Mouse (Mus musculus): ENCODE measurements around the gene Cnbd2.

The Cnbd2 gene

DNA sequence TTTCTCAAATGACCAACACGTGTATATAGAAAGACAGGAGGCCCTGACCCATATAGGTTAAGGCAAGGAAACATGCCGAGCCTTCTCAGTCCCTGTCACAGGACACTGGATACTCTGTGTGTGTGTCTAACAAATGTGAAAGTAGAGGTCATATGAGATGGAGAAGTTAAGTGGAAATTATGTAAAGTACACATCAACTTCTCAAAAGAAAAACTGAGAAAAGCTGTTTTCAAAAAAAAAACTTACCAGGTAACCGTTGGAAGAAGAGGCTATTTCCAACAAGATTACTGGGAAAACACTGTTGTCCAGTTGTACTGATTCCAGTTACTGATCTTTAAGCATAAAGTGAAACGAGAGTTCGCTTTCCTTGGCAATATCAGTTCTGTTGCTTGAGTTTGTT, 1.2 kb upstream of the Cnbd2 start:
- in situ Hi-C loops (cut with MboI, MseI) = loop anchor here in 1 of 2 experiments (5.0 kb wide), 1 partner anchor 81 kb away; no protein-coding TSS in a partner anchor

DNA sequence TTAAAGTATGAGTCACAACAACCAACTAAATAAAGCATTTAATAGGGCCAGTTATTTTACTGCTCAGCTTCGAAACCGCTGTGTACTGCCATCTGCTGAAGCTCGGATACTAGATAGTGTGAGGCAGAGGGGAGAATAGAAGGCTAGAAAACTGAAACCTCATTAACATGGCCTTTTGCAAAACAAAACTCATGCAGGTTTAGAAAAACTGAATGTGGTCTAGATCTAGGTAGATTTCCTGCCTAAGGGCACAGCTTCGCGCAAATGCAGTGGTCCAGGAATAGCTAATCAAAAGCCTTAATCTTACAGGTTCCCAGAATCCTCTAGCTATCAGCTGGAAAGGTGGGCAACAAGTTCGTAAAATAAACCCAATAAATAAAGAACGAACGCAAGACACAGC, 658 bp upstream of the Cnbd2 start:
- in situ Hi-C loops (cut with MboI, MseI) = loop anchor here in 1 of 2 experiments (5.0 kb wide), 1 partner anchor 81 kb away; no protein-coding TSS in a partner anchor

DNA sequence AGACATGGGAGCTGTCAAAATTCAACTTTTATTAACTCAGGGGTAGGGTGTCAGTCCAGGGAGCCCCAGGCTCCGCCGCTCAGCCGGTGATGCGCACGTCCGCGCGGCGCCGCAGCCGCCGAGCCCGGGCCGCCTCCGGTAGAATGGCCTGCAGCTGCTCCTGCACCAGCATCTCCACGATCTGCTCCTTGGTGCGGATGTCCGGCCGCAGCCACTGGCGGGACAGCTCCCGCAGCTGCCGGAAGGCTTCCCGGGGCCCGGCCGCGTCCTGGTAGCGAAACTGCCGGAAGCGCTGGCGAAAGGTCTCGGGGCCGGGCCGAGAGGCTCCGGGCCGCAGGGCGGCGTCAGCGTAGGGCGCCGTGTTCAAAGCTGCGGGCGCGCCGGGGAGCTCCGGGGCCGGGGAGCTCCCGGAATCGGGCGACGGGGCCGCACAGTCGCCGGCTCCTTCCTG, 233 bp upstream of the Cnbd2 start:
- in situ Hi-C loops (cut with MboI, MseI) = loop anchor here in 1 of 2 experiments (5.0 kb wide), 1 partner anchor 80 kb away; no protein-coding TSS in a partner anchor

DNA sequence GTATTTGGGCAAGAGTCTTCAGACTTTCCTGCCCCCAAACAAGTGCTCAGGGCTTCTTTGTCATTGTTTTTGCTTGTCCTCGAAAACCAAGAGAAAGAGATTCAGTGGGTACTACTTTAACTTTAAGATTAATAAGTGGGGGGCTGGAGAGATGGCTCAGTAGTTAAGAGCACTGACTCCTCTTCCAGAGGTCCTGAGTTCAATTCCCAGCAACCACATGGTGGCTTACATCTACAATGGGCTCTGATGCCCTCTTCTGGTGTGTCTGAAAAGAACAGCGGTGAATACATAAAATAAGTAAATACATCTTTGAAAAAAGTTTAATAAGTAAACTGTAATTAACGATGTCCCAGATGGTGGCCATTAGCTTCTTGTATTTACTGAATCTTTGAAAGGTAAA, 1.1 kb downstream of the Cnbd2 start:
- in situ Hi-C loops (cut with MboI, MseI) = loop anchor here in 1 of 2 experiments (5.0 kb wide), 1 partner anchor 79 kb away; no protein-coding TSS in a partner anchor

DNA sequence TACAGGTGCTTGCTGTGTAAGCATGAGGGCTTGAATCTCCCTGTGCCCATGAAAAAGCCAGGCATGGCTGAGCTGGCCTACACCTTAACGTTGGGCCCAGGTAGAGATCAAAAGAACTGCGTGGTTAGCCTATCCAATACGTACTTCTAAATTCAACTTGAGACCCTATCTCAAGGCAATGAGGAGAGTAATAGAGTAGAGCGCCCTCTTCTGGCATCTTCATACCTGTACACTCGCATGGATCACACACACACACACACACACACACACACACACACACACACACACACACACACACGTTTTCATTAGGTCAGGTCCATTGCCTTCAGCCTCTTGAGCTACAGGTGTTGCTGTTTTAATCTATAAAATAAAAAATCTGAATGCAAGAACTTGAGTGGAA, 2.7 kb downstream of the Cnbd2 start:
- in situ Hi-C loops (cut with MboI, MseI) = loop anchor here in 1 of 2 experiments (5.0 kb wide), 1 partner anchor 77 kb away; no protein-coding TSS in a partner anchor

DNA sequence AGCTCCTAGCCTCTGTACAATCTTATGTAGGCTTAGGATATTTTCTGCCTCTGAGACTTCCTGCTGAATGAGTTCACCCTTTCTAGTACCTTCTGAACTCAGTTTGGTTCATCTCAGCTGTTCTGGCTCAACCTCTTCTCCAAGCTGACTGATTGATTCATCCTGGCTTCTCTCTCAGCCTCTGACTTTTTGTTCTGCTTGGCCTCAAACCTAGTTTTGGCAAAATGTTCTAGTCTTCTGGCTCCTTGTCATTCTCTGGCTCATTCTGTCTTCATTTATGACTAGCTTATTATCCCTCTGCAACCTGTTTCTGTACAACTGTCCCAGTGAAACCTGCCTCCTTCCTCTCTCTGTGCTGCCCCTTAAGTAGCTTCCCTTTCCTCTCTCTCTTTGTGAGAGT, 6.4 kb downstream of the Cnbd2 start:
- in situ Hi-C loops (cut with MboI, MseI) = no loop called here

DNA sequence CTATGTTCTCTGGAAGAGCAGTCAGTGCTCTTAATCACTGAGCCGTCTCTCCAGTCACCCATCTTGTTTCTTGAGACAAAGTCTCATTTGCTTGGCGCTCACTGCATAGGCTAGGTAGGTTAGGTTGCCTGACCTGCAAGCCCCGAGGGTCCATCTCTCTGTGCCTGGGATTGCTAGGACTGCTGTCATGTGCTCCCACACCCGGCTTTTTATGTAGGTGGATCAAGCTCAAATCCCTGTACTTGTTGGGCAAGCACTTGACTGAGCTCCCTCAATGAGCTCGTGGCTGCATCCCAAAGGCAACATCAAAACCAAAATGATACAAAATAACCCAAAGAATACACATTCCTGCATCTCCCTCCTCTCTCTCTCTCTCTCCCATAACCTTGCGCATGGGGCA, 9.4 kb downstream of the Cnbd2 start:
- in situ Hi-C loops (cut with MboI, MseI) = no loop called here

DNA sequence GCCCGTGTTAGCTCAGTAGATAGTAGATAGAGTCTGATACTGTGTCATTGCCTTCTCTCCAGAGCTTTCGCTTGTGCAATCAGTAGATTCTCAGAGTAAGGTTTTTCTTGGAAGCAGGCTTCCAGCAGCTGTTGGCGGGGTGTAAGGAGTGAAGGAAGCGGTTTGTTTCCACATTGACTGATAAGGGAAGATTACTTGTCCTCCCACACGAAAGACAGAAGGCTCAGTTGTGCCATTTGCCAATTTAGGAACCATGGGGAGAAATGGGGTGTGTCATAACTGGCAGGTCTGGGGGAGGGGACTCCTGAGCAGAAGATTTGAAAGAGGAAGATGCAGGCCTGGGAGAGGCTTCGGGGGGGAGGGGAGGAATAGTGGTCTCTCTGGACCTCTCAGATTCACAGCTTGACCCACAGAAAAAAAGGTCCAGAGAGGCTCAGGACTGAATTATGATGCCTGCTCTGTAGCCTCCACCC, 12.1 kb downstream of the Cnbd2 start:
- in situ Hi-C loops (cut with MboI, MseI) = no loop called here

DNA sequence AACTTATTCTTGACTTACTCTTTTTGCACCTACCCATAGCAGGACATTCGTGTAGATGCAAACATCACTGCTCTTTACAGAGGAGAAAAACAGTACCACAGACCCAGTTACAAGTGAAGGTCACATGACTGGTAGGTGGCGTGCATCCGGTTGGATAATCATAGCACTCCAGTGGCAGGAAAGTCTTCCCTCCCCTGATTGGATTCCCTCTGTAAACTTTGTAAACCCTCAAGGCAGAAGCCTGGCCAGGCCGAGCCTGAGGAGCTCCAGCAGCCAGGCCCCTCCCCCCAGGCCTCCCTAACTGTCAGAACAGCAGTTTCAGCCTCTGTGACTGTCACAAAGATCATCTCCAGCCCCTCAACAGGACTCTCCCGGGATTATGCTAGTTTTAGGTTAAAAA, 12.6 kb downstream of the Cnbd2 start:
- in situ Hi-C loops (cut with MboI, MseI) = no loop called here

DNA sequence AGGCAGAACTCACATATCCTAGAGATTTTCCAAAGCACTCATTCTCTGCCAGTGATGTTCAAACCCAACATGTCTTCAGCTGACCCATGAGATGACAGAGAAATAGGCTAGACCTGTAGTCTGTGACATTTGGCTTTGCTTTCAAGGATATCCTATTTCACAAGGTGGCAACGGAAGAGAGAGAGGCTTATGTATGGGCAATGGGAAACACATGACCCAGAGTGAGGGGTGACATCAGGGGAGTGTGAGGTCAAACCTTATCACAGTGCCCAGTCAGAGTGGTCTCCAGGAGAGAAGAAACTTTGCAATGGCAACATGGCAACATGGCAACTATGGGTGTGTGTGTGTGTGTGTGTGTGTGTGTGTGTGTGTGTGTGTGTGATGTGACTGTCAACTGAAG, 18.6 kb downstream of the Cnbd2 start:
- in situ Hi-C loops (cut with MboI, MseI) = no loop called here

DNA sequence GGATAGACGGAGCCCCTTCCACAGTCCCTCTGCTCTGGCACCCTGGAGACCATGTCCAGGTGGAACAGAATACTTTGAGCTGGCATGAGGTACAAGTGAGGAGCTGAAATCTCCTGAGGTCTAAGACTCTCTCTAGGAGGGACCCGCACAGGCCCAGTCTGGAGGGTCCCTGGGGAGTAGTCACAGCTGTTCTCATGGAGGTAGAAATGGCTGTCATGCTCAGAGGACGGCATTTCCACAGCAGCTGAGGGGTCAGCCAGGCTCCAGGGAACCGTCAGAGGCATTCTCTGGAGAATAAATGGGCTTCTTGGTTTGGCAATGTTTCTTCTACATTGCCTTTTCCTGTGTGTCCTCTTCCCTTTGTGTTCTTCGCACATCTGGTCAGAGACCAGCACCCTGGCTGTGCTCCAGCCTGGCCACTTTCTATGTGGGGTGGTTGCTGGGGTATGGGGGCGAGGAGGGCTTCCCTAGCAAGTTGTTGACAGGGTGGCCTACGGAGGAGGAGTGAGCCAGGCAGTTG, 19.4 kb downstream of the Cnbd2 start:
- in situ Hi-C loops (cut with MboI, MseI) = no loop called here

DNA sequence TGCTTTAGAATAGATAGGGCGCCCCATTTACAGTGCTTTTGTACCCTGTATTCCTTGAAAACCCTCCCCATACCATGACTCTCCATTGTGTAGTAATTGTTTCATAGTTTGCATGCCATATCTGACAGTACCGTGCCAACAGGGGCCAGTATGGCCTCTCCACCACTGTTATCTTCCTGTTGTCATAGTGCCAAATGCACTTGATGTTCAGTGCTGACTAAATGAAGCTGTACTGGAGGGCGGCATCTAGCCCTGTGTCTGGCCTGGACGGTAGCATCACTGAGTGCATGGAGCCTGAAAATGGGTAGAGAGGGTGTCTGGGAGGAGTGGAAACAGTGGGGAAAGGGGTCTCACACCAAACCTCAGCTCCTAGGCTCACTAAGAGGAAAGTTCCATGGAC, 28.0 kb downstream of the Cnbd2 start:
- in situ Hi-C loops (cut with MboI, MseI) = no loop called here

DNA sequence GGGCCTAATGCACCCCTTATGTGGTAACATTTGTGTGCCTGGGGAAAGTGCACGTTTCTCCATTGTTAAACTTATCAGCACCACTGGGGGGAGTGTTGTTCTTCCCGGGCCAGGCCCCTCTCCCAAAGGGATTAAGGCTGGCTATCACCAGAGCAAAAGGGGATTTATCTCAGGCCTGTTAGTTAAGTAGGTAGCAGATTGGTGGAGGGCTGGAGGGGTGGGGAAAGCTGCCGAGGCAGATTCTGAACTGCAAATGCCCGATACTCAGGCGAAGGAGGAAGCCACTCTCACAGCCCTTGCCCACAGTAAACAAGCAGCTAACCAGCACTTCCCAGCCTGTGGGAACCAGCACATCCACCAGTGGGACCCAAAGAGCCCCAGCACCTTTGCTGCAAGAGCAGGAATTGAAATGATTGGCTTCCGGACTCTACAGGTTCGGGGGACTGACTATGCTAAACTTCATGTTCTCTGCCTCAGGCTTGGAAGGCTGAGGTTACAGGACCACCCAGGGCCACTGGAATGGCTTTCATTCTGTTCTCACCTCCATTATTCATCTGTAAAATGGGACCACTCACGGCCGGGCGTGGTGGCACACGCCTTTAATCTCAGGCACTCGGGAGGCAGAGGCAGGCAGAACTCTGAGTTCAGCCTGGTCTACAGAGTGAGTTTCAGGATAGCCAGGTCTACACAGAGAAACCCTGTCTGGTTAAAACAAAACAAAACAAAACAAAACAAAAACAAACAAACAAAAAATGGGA, 32.9 kb downstream of the Cnbd2 start:
- in situ Hi-C loops (cut with MboI, MseI) = no loop called here

DNA sequence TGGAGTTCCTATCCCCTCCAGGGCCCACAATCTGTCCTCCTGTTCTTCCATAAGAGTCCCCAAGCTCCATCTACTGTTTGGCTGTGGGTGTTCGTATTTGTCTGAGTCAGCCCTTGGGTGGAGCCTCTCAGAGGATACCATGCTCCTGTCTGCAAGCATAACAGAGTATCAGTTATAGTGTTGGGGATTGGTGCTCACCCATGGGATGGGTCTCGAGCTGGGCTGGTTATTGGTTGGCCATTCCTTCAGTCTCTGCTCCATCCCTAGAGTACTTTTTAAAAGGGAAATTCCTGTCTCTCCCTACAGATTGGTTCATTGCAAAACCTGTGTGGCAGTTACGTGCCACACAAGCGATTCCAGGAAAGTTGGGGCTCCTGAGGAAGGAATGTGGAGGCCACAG, 36.7 kb downstream of the Cnbd2 start:
- in situ Hi-C loops (cut with MboI, MseI) = no loop called here

DNA sequence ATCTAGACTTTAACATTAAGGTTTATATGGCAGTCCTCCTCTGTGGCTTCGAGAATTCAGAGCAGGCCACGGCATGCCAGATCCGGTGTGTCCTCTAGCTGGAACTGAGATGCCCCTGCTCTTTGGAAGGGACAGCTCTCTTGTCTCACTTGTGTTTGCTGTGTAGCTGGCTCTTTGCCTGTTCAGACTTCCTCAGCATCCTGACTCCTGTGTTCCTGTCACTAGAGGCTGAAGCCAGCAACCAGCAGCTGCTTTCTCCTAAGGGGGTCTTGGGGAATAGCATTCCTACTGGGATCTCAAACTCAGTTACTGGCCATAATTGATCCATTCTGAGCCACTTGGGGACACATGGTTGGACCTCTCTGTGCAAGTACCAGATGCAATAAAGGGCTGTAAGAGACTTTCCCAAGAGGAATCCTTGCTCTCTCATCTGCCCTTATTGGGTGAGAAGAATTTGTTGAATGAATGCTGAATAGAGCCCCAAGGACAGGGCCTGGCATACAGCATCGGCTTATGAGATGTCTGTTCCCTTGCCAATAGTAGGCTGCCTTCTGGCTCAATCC, 37.3 kb downstream of the Cnbd2 start:
- in situ Hi-C loops (cut with MboI, MseI) = no loop called here

DNA sequence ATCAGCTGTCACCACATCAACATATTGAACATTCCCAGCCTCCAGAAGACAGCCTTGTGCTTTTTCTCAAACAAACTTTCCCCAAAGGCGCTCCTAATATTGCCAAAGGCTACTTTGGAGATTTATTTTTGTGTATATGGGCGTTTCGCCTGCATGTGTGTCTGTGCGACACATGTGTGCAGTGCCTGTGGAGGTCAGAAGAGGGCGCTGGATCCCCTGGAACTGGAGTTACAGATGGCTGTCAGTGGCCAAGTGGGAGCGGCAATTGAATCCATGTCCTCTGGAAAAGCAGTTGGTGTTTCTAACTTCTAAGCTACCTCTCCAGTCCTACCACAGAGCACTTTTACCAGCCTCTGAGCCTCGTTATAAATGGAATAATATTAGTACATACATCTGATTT, 39.1 kb downstream of the Cnbd2 start:
- in situ Hi-C loops (cut with MboI, MseI) = no loop called here

DNA sequence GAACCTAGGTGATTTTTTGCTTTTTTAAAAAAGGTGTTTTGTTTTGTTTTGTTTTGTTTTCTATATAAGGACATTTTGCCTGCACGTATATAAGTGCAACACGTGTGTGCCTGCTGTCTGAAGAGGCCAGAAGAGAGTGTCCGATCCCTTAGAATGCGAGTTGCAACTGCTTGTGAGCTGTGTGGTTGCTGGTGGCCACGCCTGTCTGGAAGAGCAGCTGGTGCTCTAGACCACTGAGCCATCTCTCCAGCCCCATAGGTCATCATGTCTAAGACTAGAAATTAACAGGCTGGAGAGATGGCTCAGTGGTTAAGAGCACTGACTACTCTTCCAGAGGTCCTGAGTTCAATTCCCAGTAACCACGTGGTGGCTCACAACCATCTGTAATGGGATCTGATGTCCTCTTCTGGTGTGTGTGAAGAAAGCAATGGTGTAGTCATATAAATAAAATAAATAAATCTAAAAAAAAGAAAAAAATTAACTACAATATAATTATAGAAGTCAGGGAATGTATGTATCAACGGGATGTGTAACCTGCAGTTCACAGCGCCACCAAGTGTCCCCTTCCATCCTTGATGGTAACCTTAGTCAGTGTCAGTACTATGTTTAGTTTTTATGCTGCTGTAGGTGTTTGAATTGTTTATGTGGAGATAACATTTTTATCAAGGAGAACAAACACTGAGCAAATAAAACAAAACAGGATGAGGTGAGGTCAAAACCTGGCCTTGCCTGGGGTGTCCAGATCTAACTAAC, 40.5 kb downstream of the Cnbd2 start:
- in situ Hi-C loops (cut with MboI, MseI) = no loop called here

DNA sequence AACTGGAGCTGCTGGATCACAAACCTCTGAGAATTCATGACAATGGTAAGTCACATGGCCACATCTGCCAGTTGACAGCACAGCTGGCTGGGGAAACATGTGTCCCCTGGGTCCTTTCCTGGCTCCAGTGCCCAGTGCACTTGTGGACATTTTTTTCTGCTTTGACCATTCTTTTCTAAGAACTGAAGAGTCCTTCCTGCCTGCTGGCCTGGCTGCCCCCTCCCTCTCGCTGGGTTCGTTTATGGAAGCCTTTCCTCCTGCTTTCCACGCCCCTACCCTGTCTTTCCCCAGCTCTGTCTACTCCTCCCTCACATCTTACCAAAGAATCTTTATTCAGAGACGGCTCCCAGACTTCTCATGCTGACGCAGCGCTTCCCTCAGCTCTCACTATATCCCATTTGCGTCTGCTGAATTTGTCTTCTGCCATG, 41.2 kb downstream of the Cnbd2 start:
- in situ Hi-C loops (cut with MboI, MseI) = no loop called here

DNA sequence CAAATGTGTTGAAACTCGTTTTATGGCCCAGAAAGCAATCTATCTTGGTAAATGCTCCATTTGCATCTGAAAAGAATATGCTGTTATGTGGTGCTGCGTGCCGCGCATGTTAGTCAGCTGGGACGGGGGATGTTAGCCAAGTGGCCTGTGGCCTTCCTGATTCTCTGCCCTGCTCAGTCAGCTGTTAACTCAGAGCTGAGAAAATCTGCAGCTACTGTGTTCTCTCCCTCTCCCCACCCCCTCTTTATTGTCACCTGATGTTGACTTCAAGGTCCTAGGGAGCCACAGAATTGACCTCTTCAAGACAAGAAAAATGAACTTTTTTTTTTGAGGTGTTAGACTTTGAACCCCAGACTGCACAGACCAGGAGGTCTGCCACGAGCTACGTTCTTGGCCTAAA, 43.9 kb downstream of the Cnbd2 start:
- in situ Hi-C loops (cut with MboI, MseI) = no loop called here

DNA sequence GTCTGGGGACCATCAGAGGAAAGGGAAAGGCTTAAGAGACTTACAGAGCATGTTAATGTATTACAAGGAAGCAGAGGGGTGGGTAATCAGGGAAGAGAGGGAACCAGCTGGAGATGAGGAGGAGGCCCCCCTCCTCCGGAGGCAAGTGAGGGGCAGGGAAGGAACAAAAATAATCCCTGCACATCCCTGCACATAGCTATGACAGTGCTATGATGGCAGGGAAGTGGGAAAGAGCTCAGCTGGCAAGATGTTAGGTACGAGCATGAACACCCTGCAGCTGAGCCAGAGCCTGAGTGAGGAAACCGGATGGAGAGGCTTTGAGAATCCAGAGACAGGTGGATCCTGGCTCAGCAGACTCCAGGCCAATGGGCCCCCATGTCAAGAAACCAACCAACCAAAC, 56.4 kb downstream of the Cnbd2 start:
- in situ Hi-C loops (cut with MboI, MseI) = no loop called here

DNA sequence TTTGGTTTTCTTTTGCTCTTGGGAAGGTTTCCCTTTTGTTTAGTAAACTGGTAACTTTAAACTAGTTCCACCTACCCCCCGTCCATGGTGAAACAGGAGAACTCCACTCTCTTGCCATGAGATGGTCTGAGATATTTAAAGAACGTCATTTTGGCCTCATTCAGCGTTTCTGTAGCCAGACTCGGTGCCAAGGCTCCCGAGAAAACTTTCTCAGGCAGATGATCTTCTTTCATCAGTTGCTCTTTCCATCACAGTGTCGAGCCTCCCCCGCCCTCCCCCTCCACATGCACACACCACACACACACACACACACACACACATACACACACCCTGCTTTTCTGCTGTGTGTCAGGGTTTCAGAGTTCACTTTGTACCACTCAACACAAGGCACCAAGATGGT, 58.8 kb downstream of the Cnbd2 start:
- in situ Hi-C loops (cut with MboI, MseI) = no loop called here

DNA sequence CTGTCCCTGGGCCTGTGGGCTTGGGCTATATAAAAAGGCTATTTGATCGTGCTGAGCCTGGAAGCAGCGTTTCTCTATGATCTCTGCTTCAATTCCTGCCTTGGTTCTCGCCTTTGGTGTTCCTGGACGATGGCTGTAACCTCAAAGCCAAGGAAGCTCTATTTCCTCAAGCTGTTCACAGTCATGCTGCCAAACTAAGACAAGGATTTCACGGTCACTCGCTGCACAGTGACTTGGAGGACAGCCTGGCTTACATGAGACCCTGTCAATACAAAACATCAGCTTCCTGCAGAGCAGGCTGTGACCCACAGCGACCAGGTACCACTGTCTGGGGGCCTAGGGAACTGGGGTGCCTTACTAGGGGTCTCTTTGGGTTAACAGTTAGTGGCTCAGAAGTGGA, 64.9 kb downstream of the Cnbd2 start:
- in situ Hi-C loops (cut with MboI, MseI) = no loop called here

All from T-helper 17 cell (primary cell).